Mouse (Mus musculus) liver, embryonic 11.5 days (tissue): ENCODE measurements around the gene Emc4. TPM values are rescaled to one million over a fixed set of nuclear protein-coding genes. Genes with fewer than 3 reads are reported as not detected.

Experiments
- ATAC-seq: fragments of 200-750 bp; cut with Nextera tagmentation; replicated peaks from 2 replicates; pipeline ENCODE4 v1.8.0; 2017; ENCODE audit warnings: moderate number of reproducible peaks, mild to moderate bottlenecking, moderate TSS enrichment, moderate library complexity; ENCODE audit not compliant: low FRiP score
- DNase-seq: peaks from one replicate; pipeline ENCODE4 v3.0.0-alpha.2; 2017; ENCODE audit warnings: low spot score
- H3K27ac ChIP-seq: fragments of 300-500 bp; sonication (generic); 2 replicates; pipeline ENCODE4 v1.5.1; 2014; ENCODE audit warnings: mild to moderate bottlenecking, low read depth, low read length, control low read depth
- H3K27me3 ChIP-seq: fragments of 300-500 bp; sonication (generic); replicated peaks from 2 replicates; pipeline ENCODE4 v1.6.1; 2014; ENCODE audit warnings: low read length, mixed read lengths; ENCODE audit not compliant: control insufficient read depth, insufficient read depth
- H3K36me3 ChIP-seq: fragments of 300-500 bp; sonication (generic); 2 replicates; pipeline ENCODE4 v1.6.1; 2014; ENCODE audit warnings: mild to moderate bottlenecking, low read length, moderate library complexity, mixed read lengths; ENCODE audit not compliant: control insufficient read depth, insufficient read depth
- H3K4me1 ChIP-seq: fragments of 300-500 bp; sonication (generic); replicated peaks from 2 replicates; pipeline ENCODE4 v1.6.1; 2014; ENCODE audit warnings: low read length, mixed read lengths; ENCODE audit not compliant: control insufficient read depth, insufficient read depth
- H3K4me2 ChIP-seq: fragments of 300-500 bp; sonication (generic); 2 replicates; pipeline ENCODE4 v1.6.1; 2014; ENCODE audit warnings: mild to moderate bottlenecking, control low read depth, moderate library complexity
- H3K4me3 ChIP-seq: fragments of 300-500 bp; sonication (generic); 2 replicates; pipeline ENCODE4 v1.5.1; 2014; ENCODE audit warnings: low read depth, low read length, control low read depth
- H3K9ac ChIP-seq: fragments of 300-500 bp; sonication (generic); 2 replicates; pipeline ENCODE4 v1.6.1; 2014; ENCODE audit warnings: low read depth, low read length, control low read depth
- H3K9me3 ChIP-seq: fragments of 300-500 bp; sonication (generic); 2 replicates; pipeline ENCODE4 v1.6.1; 2016; ENCODE audit warnings: low read length, inconsistent platforms, mixed read lengths; ENCODE audit not compliant: control insufficient read depth
- WGBS: fragments of 180-500 bp; shearing (Covaris S2); extraction: QIAGEN DNeasy Blood & Tissue Kit; methylation state at CpG from one replicate; pipeline ENCODE4 v1.1.7; 2014; 5-methylcytosine and 5-hydroxymethylcytosine counted together
- polyA plus RNA-seq: library from polyadenylated mRNA; unstranded; fragments of >200 nt; fragmentation: Nextera tagmentation; extraction: Ambion mirVana; gene quantifications from 2 replicates; pipeline ENCODE4 v1.2.1, GENCODE M21; 2014

Gene Emc4
- polyA plus RNA-seq, result 82.2 and 84.8 TPM in 2 replicates

DNA sequence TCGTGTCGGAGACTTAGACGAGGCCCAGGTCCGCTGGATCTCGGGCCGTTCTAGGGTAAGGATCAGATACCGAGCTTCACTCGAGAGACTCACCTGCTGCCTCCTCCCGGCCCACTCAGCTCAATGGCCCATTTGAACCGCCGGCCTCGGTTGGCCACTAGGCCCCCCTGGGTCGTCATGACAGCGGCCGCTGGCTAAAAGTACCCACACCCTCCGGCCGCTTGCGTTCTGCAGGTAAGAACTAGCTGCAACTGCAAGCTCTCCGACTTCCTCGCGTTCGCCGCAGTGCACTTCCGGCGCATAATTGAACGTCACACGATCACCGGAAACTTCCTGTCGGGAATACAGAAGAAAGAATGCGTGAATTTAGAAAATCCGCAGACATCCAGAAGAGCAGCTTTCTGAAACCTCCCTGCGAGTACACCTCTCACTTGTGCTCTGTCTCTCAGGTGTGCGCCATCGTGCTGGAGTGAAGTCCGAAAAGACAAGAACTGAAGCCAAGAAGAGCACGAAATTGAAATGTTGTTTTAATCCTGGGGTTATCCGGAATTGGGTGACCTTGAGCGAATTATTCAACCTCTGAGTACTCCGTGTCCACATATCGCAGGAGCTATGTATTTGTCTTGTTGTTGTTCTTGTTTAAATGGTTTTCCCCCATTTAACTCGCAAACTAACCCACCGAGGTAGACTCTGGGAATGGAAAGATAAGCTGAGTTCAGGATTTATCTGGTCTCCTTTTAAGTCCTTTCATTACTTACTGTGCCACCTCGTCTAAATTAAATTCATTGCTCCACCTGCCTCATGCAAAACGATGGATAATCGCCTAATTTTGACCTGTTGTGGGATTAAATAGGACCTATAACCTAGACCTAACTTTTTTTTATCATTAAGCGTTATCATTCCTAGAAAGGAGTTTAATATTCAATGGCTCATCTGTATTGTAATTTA lies at the start of gene Emc4:
Gene Emc4, minus strand, starts transcription at position 302 of the 948 bp plus-strand sequence.
- H3K4me2 ChIP-seq, result peak within 1 kb of the TSS; percentile 89
- WGBS, result under 1% methylated on average over 46 of the region's 46 CpGs

DNA sequence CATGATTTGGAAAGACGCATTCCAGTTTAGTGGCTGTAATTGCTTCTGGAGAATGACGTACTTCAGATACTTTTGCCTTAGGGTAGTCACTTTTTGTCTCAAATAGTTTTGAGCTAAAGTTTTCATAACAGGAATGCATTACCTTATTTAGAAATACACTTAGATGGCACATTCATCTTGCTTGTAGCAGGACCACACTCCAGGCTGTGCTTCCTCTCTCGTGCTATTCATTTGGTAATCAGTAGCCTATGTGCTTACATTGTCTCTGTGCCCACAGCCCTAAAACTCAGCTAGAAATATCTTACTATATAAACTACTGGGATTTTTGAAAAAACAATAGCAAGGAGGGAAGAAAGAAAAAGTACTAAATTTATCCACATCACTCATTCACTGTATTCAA lies 39.2 kb upstream of the Emc4 start:
- no peak overlapping the region for H3K27ac ChIP-seq
- H3K9me3 ChIP-seq, result no peaks in the 10 kb centered on the region
- no peak for ATAC-seq
- 90% methylated on average over 3 of the region's 3 CpGs for WGBS
- no peaks in the 10 kb centered on the region for H3K4me1 ChIP-seq
- H3K9ac ChIP-seq, result no peak overlapping the region
- peaks cover 8% of the 10 kb centered on the region for H3K36me3 ChIP-seq
- no peak overlapping the region for H3K4me2 ChIP-seq
- DNase-seq, result no peak
- H3K27me3 ChIP-seq, result no peaks in the 10 kb centered on the region
- H3K4me3 ChIP-seq, result no peak overlapping the region

More for the DNA sequence above, at the start of gene Emc4:
- peak; percentile 79 for ATAC-seq
- Histone ChIP-seq H3K9me3 (no peaks in the 10 kb centered on the region), H3K4me3 (peak within 1 kb of the TSS; percentile 82), H3K27me3 (no peaks in the 10 kb centered on the region), H3K9ac (peak within 1 kb of the TSS; percentile 81), H3K36me3 (peaks cover 11% of the 10 kb centered on the region; the same call in 1 of the 2 replicates), H3K4me1 (peaks cover 8% of the 10 kb centered on the region), H3K27ac (peak within 1 kb of the TSS; percentile 78)
- DNase-seq, result peak; percentile 94

DNA sequence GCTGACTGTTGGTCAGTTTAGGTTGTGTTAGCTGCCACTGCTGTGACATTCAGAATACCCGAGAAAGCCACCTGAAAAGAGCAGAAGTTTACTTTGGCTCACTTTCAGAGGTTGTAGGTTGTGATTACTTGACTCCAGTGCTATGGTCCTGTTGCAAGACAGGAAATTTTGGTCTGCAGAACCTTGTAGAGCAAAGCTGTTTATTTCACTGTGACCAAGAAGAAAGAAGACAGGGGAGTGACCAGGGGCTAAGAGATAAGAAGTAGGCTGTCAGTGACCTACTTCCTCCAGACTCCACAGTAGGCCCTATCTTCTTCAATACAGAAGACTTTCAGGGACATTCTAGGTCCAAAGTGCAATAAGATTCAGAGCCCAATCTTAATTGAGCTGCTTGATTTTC lies 28.8 kb upstream of the Emc4 start:
- Histone ChIP-seq H3K9me3 (no peaks in the 10 kb centered on the region), H3K27me3 (no peaks in the 10 kb centered on the region), H3K27ac (no peak overlapping the region), H3K4me2 (0 out of 2 replicates have a peak overlapping the region, but pooled peaks have one; percentile 9), H3K9ac (no peak overlapping the region), H3K36me3 (no peaks in the 10 kb centered on the region), H3K4me3 (no peak overlapping the region), H3K4me1 (peaks cover 5% of the 10 kb centered on the region)
- ATAC-seq, result peak; percentile 60; the same call in 1 of the 2 replicates
- DNase-seq, result no peak
- WGBS, result 28% methylated on average over 1 of the region's 1 CpGs

DNA sequence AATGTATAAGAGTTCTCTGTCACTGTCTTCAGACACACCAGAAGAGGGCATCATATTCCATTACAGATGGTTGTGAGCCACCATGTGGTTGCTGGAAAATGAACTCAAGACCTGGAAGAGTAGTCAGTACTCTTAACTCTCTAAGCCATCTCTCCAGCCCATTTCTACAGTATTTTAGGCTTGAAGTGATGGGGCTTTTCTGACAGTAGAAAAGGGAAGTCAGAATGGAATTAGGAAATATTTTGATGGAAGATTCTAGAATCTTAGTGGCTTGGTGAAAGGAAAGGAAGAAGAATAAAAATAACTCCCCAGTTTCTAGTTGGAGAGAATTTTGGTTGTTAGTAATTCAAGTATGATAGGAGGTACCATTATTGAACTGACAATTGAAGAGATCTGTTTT lies 26.1 kb upstream of the Emc4 start:
- Histone ChIP-seq H3K4me2 (no peak overlapping the region), H3K9ac (no peak overlapping the region), H3K36me3 (no peaks in the 10 kb centered on the region), H3K27ac (no peak overlapping the region), H3K9me3 (no peaks in the 10 kb centered on the region), H3K27me3 (no peaks in the 10 kb centered on the region), H3K4me1 (peaks cover 5% of the 10 kb centered on the region), H3K4me3 (no peak overlapping the region)
- no peak for ATAC-seq
- no peak for DNase-seq

DNA sequence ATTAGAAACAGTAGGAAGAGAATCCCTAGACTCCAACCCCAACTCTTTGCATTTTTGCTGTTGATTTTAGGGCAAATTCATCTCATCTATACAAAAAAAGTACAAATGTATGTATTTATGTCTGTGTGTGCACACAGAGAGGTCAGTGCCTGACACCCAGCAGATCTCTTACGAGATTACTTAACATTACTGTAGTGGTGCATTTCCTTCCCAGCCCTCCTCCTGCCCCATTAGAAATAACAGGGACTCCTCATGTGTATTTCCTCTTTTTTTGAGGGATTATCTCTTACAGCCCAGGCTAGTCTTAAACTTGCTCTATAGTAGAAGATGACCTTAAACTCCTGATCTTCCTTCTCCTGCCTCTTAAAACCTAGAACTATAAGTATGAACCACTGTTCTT lies 24.9 kb upstream of the Emc4 start:
- WGBS, result 59% methylated on average over 1 of the region's 1 CpGs
- no peak for DNase-seq
- Histone ChIP-seq H3K9ac (no peak overlapping the region), H3K27me3 (no peaks in the 10 kb centered on the region), H3K4me1 (peaks cover 5% of the 10 kb centered on the region), H3K36me3 (no peaks in the 10 kb centered on the region), H3K4me3 (no peak overlapping the region), H3K27ac (no peak overlapping the region), H3K9me3 (no peaks in the 10 kb centered on the region), H3K4me2 (no peak overlapping the region)
- no peak for ATAC-seq

DNA sequence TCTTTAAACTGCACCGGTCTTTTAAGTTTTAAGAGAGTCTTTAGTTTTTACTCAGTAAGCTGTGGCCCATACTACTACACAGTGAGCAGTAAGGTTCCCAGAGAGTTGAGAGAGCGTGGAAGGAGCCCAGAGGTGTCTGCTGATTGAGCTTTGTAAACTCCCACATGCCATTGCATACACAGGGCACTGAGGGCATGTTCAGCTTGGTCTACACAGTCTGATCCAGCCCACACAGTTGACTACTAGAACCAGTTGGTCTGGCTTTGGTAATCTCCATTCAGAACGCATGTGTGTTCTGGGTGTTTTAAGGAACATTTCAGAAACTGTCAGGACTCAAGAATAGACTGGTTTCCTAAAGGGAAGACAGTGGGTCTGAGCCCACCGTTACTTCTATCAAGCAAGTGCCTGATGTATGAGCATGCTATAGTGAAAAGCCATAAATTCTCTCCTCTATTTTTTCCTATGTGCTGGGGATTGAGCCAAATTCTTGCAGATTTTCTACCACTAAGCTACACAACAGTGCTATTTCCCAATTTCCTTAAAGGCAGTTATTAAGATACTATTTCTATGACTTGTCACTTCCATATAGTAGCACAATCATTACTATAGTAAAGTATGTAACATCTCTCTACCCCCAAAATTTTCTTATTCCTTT lies 23.6 kb upstream of the Emc4 start:
- ATAC-seq (no peak), DNase-seq (no peak)
- no peak overlapping the region for H3K9ac ChIP-seq
- H3K36me3 ChIP-seq, result no peaks in the 10 kb centered on the region
- peaks cover 2% of the 10 kb centered on the region for H3K4me1 ChIP-seq
- no peak overlapping the region for H3K27ac ChIP-seq
- no peak overlapping the region for H3K4me3 ChIP-seq
- H3K27me3 ChIP-seq, result no peaks in the 10 kb centered on the region
- 81% methylated on average over 4 of the region's 4 CpGs for WGBS
- H3K9me3 ChIP-seq, result no peaks in the 10 kb centered on the region
- no peak overlapping the region for H3K4me2 ChIP-seq

DNA sequence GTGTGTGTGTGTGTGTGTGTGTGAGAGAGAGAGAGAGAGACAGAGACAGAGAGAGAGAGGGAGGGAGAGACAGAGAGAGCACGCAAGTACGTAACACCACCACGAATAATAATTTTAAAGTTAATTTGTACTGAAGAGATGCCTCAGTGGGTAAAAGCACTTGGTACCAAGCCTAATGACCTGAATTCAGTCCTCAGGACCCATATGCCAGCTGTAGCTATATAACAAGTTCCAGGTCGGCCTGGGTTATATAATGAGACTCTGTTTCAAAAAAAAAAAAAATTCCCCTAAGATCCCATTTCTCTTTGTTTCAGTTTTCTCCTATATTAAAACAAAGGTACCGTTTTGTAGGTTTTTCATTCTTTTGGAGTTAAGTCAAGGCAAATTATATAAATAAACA lies 23.0 kb upstream of the Emc4 start:
- Histone ChIP-seq H3K4me1 (no peaks in the 10 kb centered on the region), H3K9me3 (no peaks in the 10 kb centered on the region), H3K9ac (no peak overlapping the region), H3K4me2 (no peak overlapping the region), H3K27ac (no peak overlapping the region), H3K4me3 (no peak overlapping the region), H3K27me3 (no peaks in the 10 kb centered on the region), H3K36me3 (no peaks in the 10 kb centered on the region)
- 93% methylated on average over 5 of the region's 5 CpGs for WGBS
- ATAC-seq, result no peak
- DNase-seq, result no peak

DNA sequence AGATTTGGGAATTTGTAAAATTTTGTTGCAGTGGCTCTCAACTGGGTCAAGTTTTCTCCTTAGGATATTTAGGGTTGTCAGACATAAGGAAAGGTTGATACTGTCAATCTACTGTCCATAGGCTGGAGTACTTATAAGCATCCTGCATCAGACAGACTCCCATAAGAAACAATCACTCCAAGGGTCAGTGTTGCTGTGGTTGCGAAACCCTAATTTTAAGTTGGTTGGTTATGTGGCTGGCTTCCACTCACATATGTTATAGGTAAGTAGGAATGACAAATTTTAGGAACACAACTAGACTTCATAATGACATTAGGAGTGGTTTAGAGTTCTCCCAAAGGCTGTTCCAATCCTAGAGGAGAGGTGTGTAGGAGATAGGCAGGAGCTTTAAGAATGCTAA lies 13.4 kb upstream of the Emc4 start:
- no peak overlapping the region for H3K9ac ChIP-seq

More for the DNA sequence above, 13.4 kb upstream of the Emc4 start:
- Histone ChIP-seq H3K27ac (no peak overlapping the region), H3K9me3 (no peaks in the 10 kb centered on the region), H3K4me2 (peak overlapping the region; percentile 77; the same call in 1 of the 2 replicates), H3K4me1 (peaks cover 6% of the 10 kb centered on the region; the same call in 1 of the 2 replicates), H3K4me3 (no peak overlapping the region), H3K27me3 (no peaks in the 10 kb centered on the region), H3K36me3 (no peaks in the 10 kb centered on the region)
- no peak for DNase-seq
- WGBS, result 93% methylated on average over 1 of the region's 1 CpGs
- no peak for ATAC-seq
